Mouse (Mus musculus) midbrain, postnatal 0 days (tissue): ENCODE data around the gene Ankmy1. TPM values are rescaled to one million over a fixed set of nuclear protein-coding genes. Genes with fewer than 3 reads are reported as not detected.

Experiments
- ATAC-seq: fragments of 200-750 bp; cut with Nextera tagmentation; 2 replicates; pipeline ENCODE4 v1.8.0; 2017; ENCODE audit warnings: moderate number of reproducible peaks, mild to moderate bottlenecking, moderate TSS enrichment, moderate library complexity; ENCODE audit not compliant: low FRiP score
- DNase-seq: peaks from one replicate; pipeline ENCODE4 v3.0.0-alpha.2; 2015; ENCODE audit warnings: low spot score
- H3K27ac ChIP-seq: fragments of 300-500 bp; sonication (generic); 2 replicates; pipeline ENCODE4 v1.5.1; 2014; ENCODE audit warnings: low read depth, mild to moderate bottlenecking, low read length, mixed read lengths
- H3K27me3 ChIP-seq: fragments of 300-500 bp; sonication (generic); 2 replicates; pipeline ENCODE4 v1.6.1; 2014; ENCODE audit warnings: low read length, control low read depth, mixed read lengths; ENCODE audit not compliant: insufficient read depth
- H3K36me3 ChIP-seq: fragments of 300-500 bp; sonication (generic); 2 replicates; pipeline ENCODE4 v1.6.1; 2014; ENCODE audit warnings: low read length, control low read depth, mixed read lengths; ENCODE audit not compliant: insufficient read depth
- H3K4me1 ChIP-seq: fragments of 300-500 bp; sonication (generic); 2 replicates; pipeline ENCODE4 v1.6.1; 2014; ENCODE audit warnings: mild to moderate bottlenecking, control low read depth, antibody characterized with exemption, low read length, mixed read lengths; ENCODE audit not compliant: insufficient read depth
- H3K4me2 ChIP-seq: fragments of 300-500 bp; sonication (generic); 2 replicates; pipeline ENCODE4 v1.6.1; 2014; ENCODE audit warnings: low read depth, mild to moderate bottlenecking, low read length, mixed read lengths; ENCODE audit not compliant: poor library complexity, severe bottlenecking
- H3K4me3 ChIP-seq: fragments of 300-500 bp; sonication (generic); 2 replicates; pipeline ENCODE4 v1.5.1; 2014; ENCODE audit warnings: low read depth, mild to moderate bottlenecking, low read length, moderate library complexity
- H3K9ac ChIP-seq: fragments of 300-500 bp; sonication (generic); replicated peaks from 2 replicates; pipeline ENCODE4 v1.6.1; 2014; ENCODE audit warnings: mild to moderate bottlenecking, low read length, moderate library complexity, mixed read lengths; ENCODE audit not compliant: poor library complexity, severe bottlenecking
- H3K9me3 ChIP-seq: fragments of 300-500 bp; sonication (generic); 2 replicates; pipeline ENCODE4 v1.6.1; 2016; ENCODE audit warnings: low read length, control low read depth
- CTCF ChIP-seq: IDR thresholded peaks from 2 replicates; pipeline ENCODE4 v1.5.1; 2016; ENCODE audit warnings: antibody characterized with exemption, mild to moderate bottlenecking
- WGBS: fragments of 180-500 bp; shearing (Covaris S2); extraction: QIAGEN DNeasy Blood & Tissue Kit; methylation state at CpG from one replicate; pipeline ENCODE4 v1.1.7; 2014; 5-methylcytosine and 5-hydroxymethylcytosine counted together
- microRNA counts: library from miRNA; unstranded; fragments of <30 nt; microRNA quantifications from one replicate; lab custom pipeline; 2015
- microRNA-seq: library from miRNA; unstranded; fragments of <30 nt; microRNA quantifications from one replicate; pipeline ENCODE4, GENCODE M21; 2016; ENCODE audit warnings: borderline number of aligned reads
- polyA plus RNA-seq: library from polyadenylated mRNA; unstranded; fragments of >200 nt; fragmentation: Nextera tagmentation; extraction: Ambion mirVana; gene quantifications from 2 replicates; pipeline ENCODE4 v1.2.1, GENCODE M21; 2015
- total RNA-seq: library from RNA; depleted of rRNA; stranded (reverse); fragments of >200 nt; gene quantifications from 2 replicates; pipeline ENCODE4 v1.2.3, GENCODE M21; 2014; rRNA removed

Ankmy1 gene
- total and polyA plus RNA-seq, 2 experiments from 2014 or later: 0.56 TPM; not detected in 1

- no peak overlapping the region for H3K4me3 ChIP-seq
- no peak overlapping the region for H3K9ac ChIP-seq
- H3K27me3 ChIP-seq: no peaks in the 10 kb centered on the region
- H3K27ac ChIP-seq: no peak overlapping the region
- H3K36me3 ChIP-seq: no peaks in the 10 kb centered on the region
- H3K4me1 ChIP-seq: no peaks in the 10 kb centered on the region
- H3K4me2 ChIP-seq: no peak overlapping the region
- 72% methylated on average over 5 of the region's 5 CpGs for WGBS
- TF ChIP-seq CTCF: no peak
- DNase-seq (no peak), ATAC-seq (no peak)
- H3K9me3 ChIP-seq: peaks cover 3% of the 10 kb centered on the region; the same call in 1 of the 2 replicates
Observed at GRCm38 (mm10) chr1:92814319-92814718, 88.4 kb downstream of the Ankmy1 start.

MicroRNAs encoded within 50 kb of the gene (microRNA counts, 519-probe panel; counts per million panel counts)
- 5,641 counts per million, percentile 95 among the panel's probes with 10 or more counts for microRNA mmu-miR-149 (lab: Ali Mortazavi, UCI)

Small RNAs within 50 kb of the gene (microRNA-seq; reads per million reads assigned to microRNA genes)
- 23,211 reads per million, percentile 98 among the genes with 10 or more reads in this experiment for gene Mir149

Other genes starting within 250 kb of the Ankmy1 start
- gene Gpc1, start 71.3 kb downstream of the Ankmy1 start, total RNA-seq: 151 and 208 TPM in 2 replicates
- 51.8 and 53.3 TPM in 2 replicates for gene Gpc1, start 71.3 kb downstream of the Ankmy1 start, polyA plus RNA-seq
- 30.2 and 34.8 TPM in 2 replicates for gene Dusp28, start 4.1 kb upstream of the Ankmy1 start, total RNA-seq
- 24.6 and 25.4 TPM in 2 replicates for gene Dusp28, start 4.1 kb upstream of the Ankmy1 start, polyA plus RNA-seq
- gene Rnpepl1, start 7.9 kb upstream of the Ankmy1 start, total RNA-seq: 37.2 and 39.3 TPM in 2 replicates
- gene Rnpepl1, start 7.9 kb upstream of the Ankmy1 start, polyA plus RNA-seq: 28.0 and 29.6 TPM in 2 replicates
- 84.7 and 101 TPM in 2 replicates for gene Capn10, start 31.5 kb upstream of the Ankmy1 start, total RNA-seq
- gene Capn10, start 31.5 kb upstream of the Ankmy1 start, polyA plus RNA-seq: 52.8 and 55.6 TPM in 2 replicates
- gene Gpr35, start 48.0 kb upstream of the Ankmy1 start, total RNA-seq: 0.76 and 0.88 TPM in 2 replicates
- 0.36 and 0.73 TPM in 2 replicates for gene Gpr35, start 48.0 kb upstream of the Ankmy1 start, polyA plus RNA-seq
- not detected in 2 replicates for gene Aqp12, start 103.4 kb upstream of the Ankmy1 start, total RNA-seq
- not detected in 2 replicates for gene Aqp12, start 103.4 kb upstream of the Ankmy1 start, polyA plus RNA-seq
- gene Kif1a, start 199.0 kb upstream of the Ankmy1 start, total RNA-seq: 677 and 686 TPM in 2 replicates
- gene Kif1a, start 199.0 kb upstream of the Ankmy1 start, polyA plus RNA-seq: 690 and 716 TPM in 2 replicates
- gene Agxt, start 232.3 kb upstream of the Ankmy1 start, total RNA-seq: not detected in 2 replicates
- gene Agxt, start 232.3 kb upstream of the Ankmy1 start, polyA plus RNA-seq: not detected in 2 replicates